ENCODE assay signal across 9 mouse cellular contexts in the genomic region with DNA sequence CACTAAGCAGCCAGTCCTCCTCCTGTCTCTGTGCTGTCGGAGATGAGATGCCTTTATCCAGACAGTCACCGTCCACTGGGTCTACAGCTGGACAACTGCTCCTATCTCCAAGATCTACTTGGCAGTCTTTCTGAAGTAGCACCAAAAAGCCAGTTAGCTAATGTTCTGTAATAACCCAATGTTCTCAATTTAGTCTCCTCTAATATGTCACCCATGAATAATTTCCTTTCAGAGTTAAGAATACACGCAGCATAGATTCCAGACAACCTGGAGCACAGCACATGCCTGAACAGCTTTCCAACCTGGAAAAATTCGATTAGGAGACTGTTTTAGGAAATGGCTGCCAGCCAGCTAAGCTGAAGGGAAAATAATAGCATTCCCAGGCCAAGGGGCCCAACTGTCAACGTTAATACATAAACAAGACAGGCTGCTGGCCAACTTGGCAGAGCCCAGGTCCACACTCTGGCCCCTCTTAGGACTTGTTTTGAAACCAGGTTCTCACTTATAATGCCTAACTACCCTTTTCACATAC. TPM values are rescaled to one million over a fixed set of nuclear protein-coding genes. Genes with fewer than 3 reads are reported as not detected.
A peak's percentile ranks its signal among the peaks of the same experiment; 100 is the strongest.
DNase-seq lines count a peak whose midpoint lies in the region; ATAC-seq lines count a peak whose summit lies in the region.
"Had no signal": no experiment of that assay in that cellular context is flagged by ENCODE, and none has a peak within 500 bp of the region (broad histone marks: within the 10 kb centered on the region; RNA-seq: fewer than 3 reads in every experiment).

No protein-coding gene starts in this region.

- H3K9me3 ChIP-seq in heart, embryonic 11.5 days (replicated peaks; ENCODE audit: control insufficient read depth, low read length): no peaks in the 10 kb centered on the region
- H3K9me3 ChIP-seq in kidney, embryonic 15.5 days (replicated peaks): 0 out of 2 replicates have a peak, but pooled peaks cover 3% of the 10 kb centered on the region
- H3K9me3 ChIP-seq in neural tube, embryonic 15.5 days (replicated peaks): no peaks in the 10 kb centered on the region

- peak overlapping the region; percentile 39; the same call in 1 of the 2 replicates for H3K9ac ChIP-seq in heart, embryonic 11.5 days (ENCODE audit: low read depth, low read length)
- no peak overlapping the region for H3K9ac ChIP-seq in kidney, embryonic 15.5 days
- no peak overlapping the region for H3K9ac ChIP-seq in neural tube, embryonic 15.5 days (replicated peaks)

- no peak overlapping the region for H3K4me3 ChIP-seq in heart, embryonic 11.5 days (ENCODE audit: low read depth, low read length)
- H3K4me3 ChIP-seq in kidney, embryonic 15.5 days (replicated peaks): no peak overlapping the region
- no peak overlapping the region for H3K4me3 ChIP-seq in neural tube, embryonic 15.5 days (replicated peaks)
- H3K4me3 ChIP-seq: left cerebral cortex, adult 2 months had no signal

- H3K4me1 ChIP-seq in heart, embryonic 11.5 days (ENCODE audit: control insufficient read depth, insufficient read depth, low read length): peaks cover 11% of the 10 kb centered on the region
- H3K4me1 ChIP-seq in kidney, embryonic 15.5 days: peaks cover 20% of the 10 kb centered on the region
- H3K4me1 ChIP-seq in neural tube, embryonic 15.5 days: peaks cover 23% of the 10 kb centered on the region

- no peaks in the 10 kb centered on the region; the same call in 1 of the 2 replicates for H3K27me3 ChIP-seq in heart, embryonic 11.5 days (ENCODE audit: control insufficient read depth, insufficient read depth, low read length)
- H3K27me3 ChIP-seq in kidney, embryonic 15.5 days: no peaks in the 10 kb centered on the region
- no peaks in the 10 kb centered on the region for H3K27me3 ChIP-seq in neural tube, embryonic 15.5 days (replicated peaks)

- WGBS in heart, embryonic 11.5 days (ENCODE audit: insufficient replicate concordance): 41% methylated on average over 5 of the region's 5 CpGs
- 28% methylated on average over 5 of the region's 5 CpGs for WGBS in kidney, embryonic 15.5 days
- WGBS in neural tube, embryonic 15.5 days: 38% methylated on average over 5 of the region's 5 CpGs

- H3K27ac ChIP-seq in heart, embryonic 11.5 days (ENCODE audit: low read depth, low read length): no peak overlapping the region
- peak overlapping the region; percentile 65 for H3K27ac ChIP-seq in kidney, embryonic 15.5 days
- peak overlapping the region; percentile 75 for H3K27ac ChIP-seq in neural tube, embryonic 15.5 days (replicated peaks)
- H3K27ac ChIP-seq: left cerebral cortex, adult 2 months had no signal

- no peak for ATAC-seq in heart, embryonic 11.5 days (replicated peaks; ENCODE audit: insufficient number of reproducible peaks, low FRiP score, low TSS enrichment)
- peak; percentile 75 for ATAC-seq in kidney, embryonic 15.5 days (replicated peaks; ENCODE audit: low FRiP score)
- ATAC-seq in neural tube, embryonic 15.5 days (ENCODE audit: low FRiP score): peak; percentile 36; the same call in 1 of the 2 replicates
- no peak for ATAC-seq in erythroblast, adult 5-6 weeks (replicated peaks; ENCODE audit: low FRiP score, poor library complexity, severe bottlenecking)

- DNase-seq in adrenal gland, adult 2 months: peak; percentile 15
- no peak for DNase-seq in adrenal gland, adult 18-20 months (ENCODE audit: low spot score in 2 of 2)
- peak; percentile 82 for DNase-seq in cerebellum, adult 9-11 months
- DNase-seq in layer of hippocampus, adult 11-12 months (ENCODE audit: low spot score): no peak

- no peak overlapping the region for H3K4me2 ChIP-seq in heart, embryonic 11.5 days
- no peak overlapping the region; the same call in 1 of the 2 replicates for H3K4me2 ChIP-seq in kidney, embryonic 15.5 days
- no peak overlapping the region; the same call in 1 of the 2 replicates for H3K4me2 ChIP-seq in neural tube, embryonic 15.5 days

- no peaks in the 10 kb centered on the region for H3K36me3 ChIP-seq in heart, embryonic 11.5 days (ENCODE audit: control insufficient read depth, insufficient read depth, low read length)
- H3K36me3 ChIP-seq in kidney, embryonic 15.5 days: no peaks in the 10 kb centered on the region
- no peaks in the 10 kb centered on the region for H3K36me3 ChIP-seq in neural tube, embryonic 15.5 days

RNA-seq across cellular contexts. Expression of a gene that starts 28.6 kb away (rescaled TPM):
- total RNA-seq in adrenal gland, adult 2 months (2021): 1 to 10 TPM; 5.5 to 9.0 TPM
- 1.4 and 1.6 TPM in 2 replicates for polyA plus RNA-seq in adrenal gland, adult 2 months (2012; rRNA removed)
- 1 to 10 TPM; 5.9 to 6.4 TPM for total RNA-seq in adrenal gland, adult 18-20 months (2021)
- 3.0 and 3.3 TPM in 2 replicates for polyA plus RNA-seq in heart, embryonic 11.5 days (2014; fragmentation: Nextera tagmentation; extraction: Ambion mirVana)
- 5.9 and 6.0 TPM in 2 replicates for polyA plus RNA-seq in kidney, embryonic 15.5 days (2015; fragmentation: Nextera tagmentation; extraction: Ambion mirVana)
- polyA plus RNA-seq in neural tube, embryonic 15.5 days (2015; fragmentation: Nextera tagmentation; extraction: Ambion mirVana): 10.6 and 12.9 TPM in 2 replicates
- 2.5 and 6.0 TPM in 2 replicates for total RNA-seq in erythroblast, adult 5-6 weeks (2015; ENCODE audit: low replicate concordance)
- 1.4 and 2.5 TPM in 2 replicates for total RNA-seq in erythroblast, adult 5-6 weeks (2017; ENCODE audit: low replicate concordance)

Comparison
In these comparisons a context has a peak if more than half of its experiments do, and no peak if none do; other contexts are left out.
1. DNase-seq: peak in adrenal gland, adult 2 months (single experiment) and cerebellum, adult 9-11 months (single experiment); none in adrenal gland, adult 18-20 months (0 of 2) and layer of hippocampus, adult 11-12 months (single experiment).
2. ATAC-seq: peak in kidney, embryonic 15.5 days (single experiment) and neural tube, embryonic 15.5 days (single experiment); none in heart, embryonic 11.5 days (single experiment) and erythroblast, adult 5-6 weeks (single experiment).